Mouse (Mus musculus): ENCODE measurements around the gene Rdh19.
"Not testable (repeated sequence)": the region's sequence is repeated elsewhere in the genome, so short reads cannot be mapped to it uniquely, and the experiment has no call there.

Rdh19 gene

GRCm38 (mm10) chr10:127879155-127879688 lies 29.5 kb downstream of the Rdh19 start:
- in situ Hi-C loops (cut with MboI, MseI): loop anchor here in 1 of 2 experiments (10.0 kb wide), 1 partner anchor 56 kb away; no protein-coding TSS in a partner anchor

- in situ Hi-C loops (cut with MboI, MseI): no loop called here
Observed at GRCm38 (mm10) chr10:127881041-127881440, 31.3 kb downstream of the Rdh19 start.

GRCm38 (mm10) chr10:127886551-127886950 lies 36.8 kb downstream of the Rdh19 start:
- in situ Hi-C loops (cut with MboI, MseI): no loop called here

- in situ Hi-C loops (cut with MboI, MseI): no loop called here
Observed at GRCm38 (mm10) chr10:127886971-127887370, 37.2 kb downstream of the Rdh19 start.

- in situ Hi-C loops (cut with MboI, MseI): no loop called here
Observed at GRCm38 (mm10) chr10:127888605-127889004, 38.9 kb downstream of the Rdh19 start, which contains the start of gene Rdh7. Gene Rdh7, minus strand, starts transcription at chr10:127888817.

- in situ Hi-C loops (cut with MboI, MseI): no loop called here
Observed at GRCm38 (mm10) chr10:127891481-127891880, 41.8 kb downstream of the Rdh19 start.

- in situ Hi-C loops (cut with MboI, MseI): not testable (repeated sequence)
Observed at GRCm38 (mm10) chr10:127893163-127894022, 43.7 kb downstream of the Rdh19 start.

- in situ Hi-C loops (cut with MboI, MseI): no loop called here
Observed at GRCm38 (mm10) chr10:127896705-127897104, 47.0 kb downstream of the Rdh19 start.

GRCm38 (mm10) chr10:127897506-127897905 lies 47.8 kb downstream of the Rdh19 start:
- in situ Hi-C loops (cut with MboI, MseI): no loop called here

GRCm38 (mm10) chr10:127898218-127898617 lies 48.5 kb downstream of the Rdh19 start, which contains the start of gene Sdr9c7:
Gene Sdr9c7, plus strand, starts transcription at chr10:127898518.
- in situ Hi-C loops (cut with MboI, MseI): no loop called here

GRCm38 (mm10) chr10:127899783-127900182 lies 50.1 kb downstream of the Rdh19 start:
- in situ Hi-C loops (cut with MboI, MseI): no loop called here

- in situ Hi-C loops (cut with MboI, MseI): no loop called here
Observed at GRCm38 (mm10) chr10:127901751-127902150, 52.0 kb downstream of the Rdh19 start.

GRCm38 (mm10) chr10:127903116-127903515 lies 53.4 kb downstream of the Rdh19 start:
- in situ Hi-C loops (cut with MboI, MseI): no loop called here

- in situ Hi-C loops (cut with MboI, MseI): no loop called here
Observed at GRCm38 (mm10) chr10:127904718-127905446, 55.2 kb downstream of the Rdh19 start.

- in situ Hi-C loops (cut with MboI, MseI): no loop called here
Observed at GRCm38 (mm10) chr10:127906138-127906537, 56.4 kb downstream of the Rdh19 start.

- in situ Hi-C loops (cut with MboI, MseI): no loop called here
Observed at GRCm38 (mm10) chr10:127907386-127907951, 57.7 kb downstream of the Rdh19 start.
